Mouse (Mus musculus) spleen, adult 2 months (tissue): ENCODE measurements around the gene Usb1.

ENCODE experiments used
- CTCF ChIP-seq: fragments of 200-500 bp; IDR thresholded peaks from 2 replicates; pipeline ENCODE4 v1.5.1; 2011; ENCODE audit warnings: mild to moderate bottlenecking, inconsistent platforms; ENCODE audit not compliant: insufficient read depth, insufficient read length, insufficient replicate concordance; ENCODE audit errors: extremely low read depth
- POLR2A ChIP-seq: fragments of 200-500 bp; IDR thresholded peaks from 2 replicates; pipeline ENCODE4 v1.6.1; 2011; ENCODE audit warnings: low read depth, low read length, inconsistent platforms

GRCm38 (mm10) chr8:95312836-95313235 lies 19.2 kb upstream of the Usb1 start:
- TF ChIP-seq CTCF (no peak), POLR2A (no peak)
